Mouse (Mus musculus): ENCODE data around the gene Rnf103.

The Rnf103 gene

DNA sequence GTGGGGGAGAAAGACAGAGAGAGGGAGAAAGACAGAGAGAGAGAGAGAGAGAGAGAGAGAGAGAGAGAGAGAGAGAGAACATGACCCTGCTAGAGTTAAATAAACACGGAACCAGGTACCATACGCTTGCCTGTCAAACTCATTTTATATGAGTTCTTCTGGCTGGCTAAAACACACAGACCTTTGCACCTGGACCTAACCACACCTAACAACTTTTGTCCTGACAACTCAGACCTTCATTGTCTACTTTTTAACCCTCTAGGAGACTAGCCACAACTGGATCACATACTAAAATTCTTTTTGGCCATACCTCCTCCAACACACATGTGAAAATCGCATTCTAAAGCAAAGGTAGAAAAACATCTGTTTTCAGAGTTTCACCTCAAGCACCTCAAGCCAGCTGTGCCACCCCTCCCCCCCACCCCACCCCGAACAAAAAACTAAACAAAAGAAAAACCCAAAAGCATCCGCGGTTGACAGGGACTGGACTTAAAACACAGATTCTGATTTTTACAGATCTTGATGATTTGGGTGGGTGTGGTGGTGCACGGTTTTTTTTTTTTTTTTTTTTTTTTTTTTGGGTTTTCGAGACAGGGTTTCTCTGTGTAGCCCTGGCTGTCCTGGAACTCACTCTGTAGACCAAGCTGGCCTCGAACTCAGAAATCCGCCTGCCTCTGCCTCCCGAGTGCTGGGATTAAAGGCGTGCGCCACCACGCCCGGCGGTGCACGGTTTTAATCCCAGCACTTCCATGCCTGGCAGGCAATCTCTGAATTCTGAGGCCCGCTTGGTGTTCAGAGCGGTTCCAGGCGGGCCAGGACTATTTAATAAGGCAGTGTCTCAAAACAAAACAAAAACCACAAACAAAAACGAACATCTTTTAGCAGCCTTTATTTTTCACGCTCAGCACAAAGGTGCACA lies 679 bp upstream of the Rnf103 start:
- no peak for DNase-seq (ENCODE audit: low read depth)

GRCm38 (mm10) chr6:71494341-71495020 lies 787 bp downstream of the Rnf103 start:
- DNase-seq (ENCODE audit: low read depth): no peak

GRCm38 (mm10) chr6:71500575-71500974 lies 6.9 kb downstream of the Rnf103 start:
- DNase-seq (ENCODE audit: low read depth): no peak

DNA sequence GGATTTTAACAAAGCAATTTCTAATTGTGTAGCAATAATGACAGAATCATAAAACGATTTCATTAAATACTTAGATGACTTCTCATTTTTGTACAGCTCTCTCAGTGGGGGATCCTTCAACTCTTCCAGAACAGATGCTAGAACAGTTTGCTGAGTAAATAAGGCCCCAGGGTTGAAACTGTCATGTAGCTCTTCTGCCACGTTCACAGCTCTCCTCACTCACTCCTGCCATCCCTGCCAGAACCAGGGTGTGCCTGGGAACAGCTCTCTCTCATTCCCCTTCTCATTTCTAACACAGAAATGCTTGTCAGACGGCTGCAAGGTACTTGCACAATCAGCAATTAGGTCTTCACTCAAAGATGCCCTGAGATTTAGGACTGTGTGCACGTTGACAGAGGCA lies 9.3 kb downstream of the Rnf103 start:
- DNase-seq (ENCODE audit: low read depth): no peak

GRCm38 (mm10) chr6:71503670-71504069 lies 10.0 kb downstream of the Rnf103 start:
- DNase-seq (ENCODE audit: low read depth): no peak

DNA sequence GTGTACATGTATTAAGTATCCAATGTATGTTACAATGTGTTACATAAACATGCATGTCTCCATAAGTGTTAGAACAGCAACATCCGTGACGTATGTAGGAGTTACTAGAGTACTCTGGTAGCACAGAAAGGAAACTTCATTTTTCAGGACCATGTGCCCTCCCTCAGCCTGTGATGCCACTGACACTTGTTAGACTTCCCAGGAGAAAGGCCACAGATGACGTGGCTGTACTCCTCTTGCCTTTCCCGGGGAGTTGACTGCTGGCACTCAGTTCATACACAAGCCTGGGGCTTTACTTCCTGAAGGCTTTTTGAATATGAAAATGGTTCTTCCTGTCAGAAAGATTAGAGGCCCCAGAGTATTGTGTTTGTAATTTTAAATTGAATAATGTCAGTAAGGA lies 10.4 kb downstream of the Rnf103 start:
- DNase-seq (ENCODE audit: low read depth): no peak

GRCm38 (mm10) chr6:71505671-71506070 lies 12.0 kb downstream of the Rnf103 start:
- DNase-seq (ENCODE audit: low read depth): no peak

DNA sequence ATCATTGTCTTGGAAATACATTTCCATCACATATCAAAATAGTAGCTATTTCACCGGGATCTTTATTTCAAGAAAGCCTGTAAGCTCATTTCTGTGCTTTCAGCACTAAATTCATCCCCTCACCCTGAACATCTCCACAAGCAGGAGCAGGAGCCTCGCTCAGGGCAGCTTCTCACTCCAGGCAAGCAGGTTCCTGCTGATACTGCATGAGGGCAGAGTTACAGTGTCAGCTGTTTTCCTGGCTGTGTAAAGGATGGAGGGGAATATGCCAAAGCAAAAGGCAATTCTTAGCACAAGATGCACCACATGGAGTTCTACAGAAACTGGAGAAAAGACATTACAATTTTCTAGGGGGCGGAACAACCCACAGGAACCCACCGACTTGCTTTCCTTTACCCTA lies 25.8 kb downstream of the Rnf103 start:
- DNase-seq (ENCODE audit: low read depth): no peak

DNA sequence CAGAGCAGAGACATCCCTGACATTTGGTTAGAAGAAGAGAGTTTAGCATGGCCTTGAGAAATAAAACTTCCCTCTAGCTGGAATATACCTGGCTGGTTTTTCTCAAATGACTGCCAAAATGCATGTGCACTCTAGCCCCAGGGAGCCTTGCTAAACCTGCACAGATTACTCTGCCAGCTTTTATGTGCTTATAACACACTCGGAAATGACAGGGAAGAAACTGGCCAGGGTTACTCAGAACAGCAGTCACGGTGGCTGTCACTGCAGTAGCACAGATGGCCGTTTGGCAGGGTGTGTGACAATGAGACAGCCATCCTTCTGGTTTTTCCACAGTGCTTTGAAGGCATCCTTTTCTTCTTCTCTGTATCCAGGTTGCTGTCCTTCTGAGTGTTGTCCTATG lies 31.9 kb downstream of the Rnf103 start:
- DNase-seq (ENCODE audit: low read depth): no peak

- DNase-seq (ENCODE audit: low read depth): no peak
Observed at GRCm38 (mm10) chr6:71527056-71527455, 33.4 kb downstream of the Rnf103 start.

DNA sequence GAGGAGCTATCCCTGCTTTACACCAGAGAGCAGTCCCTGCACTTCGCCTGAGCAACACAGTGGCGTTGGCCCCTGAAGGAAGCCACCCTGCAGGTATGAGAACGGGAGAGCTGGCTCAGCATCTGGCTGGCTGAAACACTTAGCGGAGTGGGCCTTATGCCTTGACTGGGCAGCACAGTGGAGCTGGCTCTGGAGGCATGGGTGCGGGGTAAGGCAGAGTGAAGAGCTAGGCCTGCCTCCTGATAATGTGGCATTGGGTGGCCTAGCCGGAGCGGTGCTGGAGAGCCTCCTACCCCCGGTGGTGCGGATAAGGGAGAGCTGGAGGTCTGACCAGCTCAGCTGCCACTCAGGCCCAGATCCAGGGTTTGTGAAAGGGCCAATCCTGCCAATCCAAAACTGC lies 34.1 kb downstream of the Rnf103 start:
- DNase-seq (ENCODE audit: low read depth): no peak

DNA sequence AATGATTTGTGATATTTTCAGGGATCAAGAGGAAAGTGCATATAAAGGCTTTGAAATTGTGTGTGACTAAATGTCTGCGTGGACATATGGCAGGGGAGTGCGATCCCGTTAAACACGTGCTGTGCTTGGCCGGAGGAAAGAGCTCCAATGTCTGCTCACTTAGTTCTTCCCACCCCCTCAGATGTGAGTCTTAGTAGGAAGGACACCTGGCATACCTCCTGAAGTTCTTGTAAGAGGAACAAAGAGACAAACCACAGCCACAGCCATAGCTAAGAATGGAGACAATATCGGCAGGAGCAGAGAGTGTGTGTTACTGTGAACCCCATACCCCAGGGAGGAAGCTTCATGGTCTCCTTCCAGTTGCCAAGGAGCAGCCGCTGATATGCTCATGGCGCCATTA lies 36.5 kb downstream of the Rnf103 start:
- DNase-seq (ENCODE audit: low read depth): no peak

- DNase-seq (ENCODE audit: low read depth): no peak
Observed at GRCm38 (mm10) chr6:71537286-71537685, 43.6 kb downstream of the Rnf103 start.

DNA sequence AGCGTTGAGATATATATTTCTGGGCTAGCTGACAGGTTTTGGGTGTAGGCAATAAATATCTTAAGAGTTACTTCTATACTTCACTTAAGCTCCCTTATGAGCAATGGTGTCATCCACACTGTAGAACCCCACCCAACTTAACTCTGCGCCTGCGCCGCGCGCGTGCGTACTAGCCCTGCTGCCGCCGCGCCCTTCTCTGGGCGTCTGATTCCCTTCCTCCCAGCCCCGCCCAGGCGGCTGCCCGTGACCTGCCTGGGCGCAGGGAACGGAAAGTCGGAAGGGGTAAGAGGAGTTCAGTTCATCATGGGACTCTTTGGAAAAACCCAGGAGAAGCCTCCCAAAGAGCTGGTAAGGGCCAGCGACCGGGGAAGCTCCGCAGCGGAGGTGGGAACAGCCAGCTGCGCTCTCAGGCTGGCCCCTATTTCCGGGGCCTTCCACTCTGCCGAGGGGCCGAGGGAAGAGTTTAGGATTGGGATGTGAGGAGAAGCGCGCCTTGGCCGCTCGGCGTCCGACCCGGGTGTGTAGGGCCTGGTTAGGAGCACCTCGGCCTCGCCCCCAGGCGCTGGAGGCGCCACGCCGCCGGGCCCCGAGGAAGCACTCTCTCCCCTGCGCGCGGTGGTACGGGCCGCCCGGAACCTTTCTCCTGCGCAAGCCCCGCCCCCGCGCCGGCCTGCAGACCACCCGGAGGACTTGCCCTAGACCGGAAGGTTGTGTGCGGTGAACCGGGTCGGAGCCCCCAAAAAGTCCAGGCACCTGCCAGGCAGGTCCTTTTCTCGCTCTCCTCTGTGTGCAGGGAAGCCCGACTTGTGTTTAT lies 50.2 kb downstream of the Rnf103 start, which contains the start of gene Chmp3:
Chmp3 (plus strand) TSS at position 112 of the 814 bp plus-strand sequence.
- DNase-seq (ENCODE audit: low read depth): peak; percentile 84

DNA sequence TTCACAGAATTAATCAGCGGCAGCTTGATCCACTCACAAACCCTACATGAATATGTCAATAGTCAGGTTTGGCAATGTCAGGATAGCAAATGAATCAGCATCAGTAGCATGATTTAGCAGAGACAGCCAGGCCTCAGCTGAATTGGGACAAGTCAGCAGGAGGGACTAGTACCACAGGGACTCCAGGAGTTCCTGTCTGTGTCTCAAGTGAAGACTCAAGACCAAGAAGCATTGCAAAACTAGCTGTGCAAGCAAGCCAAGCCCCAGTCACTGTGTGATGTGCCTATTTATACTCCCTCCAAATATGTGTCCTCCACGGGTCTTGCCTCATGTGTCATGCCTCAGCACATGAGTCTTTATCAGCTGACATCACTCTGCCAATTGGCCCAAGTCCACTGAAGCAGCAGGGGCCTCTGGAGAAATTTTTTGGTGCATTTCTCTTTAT lies 61.8 kb downstream of the Rnf103 start:
- DNase-seq (ENCODE audit: low read depth): peak; percentile 20

DNA sequence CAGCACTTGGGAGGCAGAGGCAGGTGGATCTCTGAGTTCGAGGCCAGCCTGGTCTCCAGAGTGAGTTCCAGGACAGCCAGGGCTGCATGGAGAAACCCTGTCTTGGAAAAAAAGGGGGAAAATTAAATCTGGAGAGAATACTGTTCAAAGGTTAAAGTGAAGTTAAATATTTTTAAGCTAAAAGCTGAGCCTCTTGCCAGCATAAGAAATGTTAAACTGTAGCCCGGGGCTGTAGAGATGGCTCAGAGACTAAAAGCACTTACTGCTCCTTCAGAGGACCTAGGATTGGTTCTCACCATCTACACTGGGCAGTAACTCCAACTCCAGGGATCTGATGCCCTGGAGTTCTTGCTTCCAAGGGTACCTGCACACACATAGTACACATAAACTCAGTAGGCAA lies 63.1 kb downstream of the Rnf103 start:
- DNase-seq (ENCODE audit: low read depth): no peak
